Mouse (Mus musculus) myocyte (in vitro differentiated cells): ENCODE results near the gene Tirap.

Source experiments
- MYOG ChIP-seq, 3 experiments: IDR thresholded peaks; one replicate each; pipeline ENCODE4 v1.6.1; 2011; ENCODE audit warnings: control low read depth in 2 of 3, low read depth in 2 of 3, mild to moderate bottlenecking in 2 of 3; ENCODE audit not compliant: insufficient read length in 2 of 3, control insufficient read depth in 1 of 3, insufficient read depth in 1 of 3
- POLR2A ChIP-seq: IDR thresholded peaks from one replicate; pipeline ENCODE4 v1.6.1; 2011; ENCODE audit warnings: low read depth, mild to moderate bottlenecking, control low read depth, moderate library complexity; ENCODE audit not compliant: insufficient read length
- POLR2AphosphoS2 ChIP-seq: IDR thresholded peaks from one replicate; pipeline ENCODE4 v1.6.1; 2011; ENCODE audit warnings: low read depth, control low read depth; ENCODE audit not compliant: insufficient read length
- USF1 ChIP-seq: IDR thresholded peaks from one replicate; pipeline ENCODE4 v1.6.1; 2011; ENCODE audit warnings: low read depth, mild to moderate bottlenecking, control low read depth, moderate library complexity

DNA sequence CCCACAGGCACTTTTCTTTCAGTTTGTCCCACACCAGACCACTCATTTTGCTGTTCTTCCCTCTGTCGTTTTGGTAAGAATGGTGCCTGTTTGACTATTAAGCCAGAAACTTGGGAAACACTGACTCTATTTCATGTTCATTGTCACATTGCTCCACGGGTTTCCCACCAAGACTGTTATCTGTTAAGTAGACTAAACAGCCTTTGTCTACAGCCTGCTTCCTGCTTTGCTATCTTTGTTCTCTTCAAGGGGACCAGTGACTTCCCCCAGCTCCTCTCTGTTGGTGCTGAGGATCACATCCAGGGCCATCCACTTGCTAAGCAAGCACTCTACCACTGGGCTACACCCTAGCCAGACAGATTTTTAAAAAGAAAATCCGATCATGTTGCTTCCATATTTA lies 3.4 kb upstream of the Tirap start:
- TF ChIP-seq POLR2AphosphoS2 (no peak), MYOG (IDR thresholded peaks at IDR 0.05; ENCODE audit: control insufficient read depth in 1 of 3, insufficient read depth in 1 of 3, insufficient read length in 2 of 3, low read depth in 2 of 3) (no peak), USF1 (no peak), POLR2A (no peak)
